Mouse (Mus musculus) monocyte, adult 2 months (primary cell): ENCODE results near the gene Man1c1.

Experiments
- DNase-seq, 2 experiments: peaks; one replicate each; pipeline ENCODE4 v3.0.0; 2022; ENCODE audit warnings: low spot score in 2 of 2, low read depth in 1 of 2

Gene Man1c1

GRCm38 (mm10) chr4:134612070-134612667 is 91.9 kb downstream of the Man1c1 start:
- no peak for DNase-seq

- no peak for DNase-seq
Observed at GRCm38 (mm10) chr4:134610616-134611015, 93.5 kb downstream of the Man1c1 start.

GRCm38 (mm10) chr4:134607679-134608078 is 96.4 kb downstream of the Man1c1 start:
- DNase-seq = no peak

GRCm38 (mm10) chr4:134606054-134606453 is 98.0 kb downstream of the Man1c1 start:
- no peak for DNase-seq

- no peak for DNase-seq
Observed at GRCm38 (mm10) chr4:134604472-134604871, 99.6 kb downstream of the Man1c1 start.

- no peak for DNase-seq
Observed at GRCm38 (mm10) chr4:134603553-134603952, 100.5 kb downstream of the Man1c1 start.

DNA sequence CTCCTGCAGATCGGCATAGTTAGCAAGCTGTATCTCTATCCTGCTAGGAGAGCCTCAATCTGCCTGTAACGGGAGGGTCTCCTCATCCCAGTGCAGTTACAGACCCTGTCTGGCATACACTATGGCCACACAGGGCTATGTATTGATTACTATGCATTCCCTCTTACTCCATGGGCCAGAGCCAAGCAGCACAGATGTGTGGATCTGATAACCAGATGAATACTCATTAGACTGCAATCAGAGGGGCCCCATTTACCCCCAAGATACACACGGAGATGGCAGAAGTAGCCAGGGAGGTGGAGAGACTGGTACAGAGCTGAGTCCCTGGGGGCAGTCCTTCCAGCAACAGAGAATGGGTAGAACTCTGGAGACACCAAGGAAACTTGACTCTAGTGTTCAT is 101.5 kb downstream of the Man1c1 start:
- no peak for DNase-seq

GRCm38 (mm10) chr4:134601981-134602380 is 102.1 kb downstream of the Man1c1 start:
- no peak for DNase-seq

- no peak for DNase-seq
Observed at GRCm38 (mm10) chr4:134601404-134601803, 102.7 kb downstream of the Man1c1 start.

DNA sequence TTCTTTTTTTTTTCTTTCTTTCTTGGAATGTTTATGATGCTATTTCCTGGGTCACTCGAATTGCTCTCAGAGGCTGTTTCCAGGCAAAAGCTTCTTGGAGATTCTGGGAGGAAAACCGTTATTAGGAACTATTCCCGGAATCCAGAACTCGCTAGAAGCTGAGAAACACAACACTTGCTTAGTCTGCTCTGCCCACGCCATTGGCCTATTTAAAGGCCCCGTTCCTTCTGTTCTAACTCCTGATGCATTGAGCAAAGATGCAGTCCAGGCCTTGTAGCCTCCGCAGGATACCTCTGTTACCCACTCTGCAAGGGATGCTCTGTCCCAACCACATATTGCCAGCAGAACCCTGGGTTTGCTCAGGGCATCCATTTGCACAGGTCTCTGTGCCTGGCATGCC is 103.3 kb downstream of the Man1c1 start:
- DNase-seq = no peak

GRCm38 (mm10) chr4:134600060-134600459 is 104.0 kb downstream of the Man1c1 start:
- no peak for DNase-seq

- no peak for DNase-seq
Observed at GRCm38 (mm10) chr4:134596816-134597692, 107.0 kb downstream of the Man1c1 start.

GRCm38 (mm10) chr4:134594731-134595439 is 109.2 kb downstream of the Man1c1 start:
- peak; percentile 41 to 59 for DNase-seq

GRCm38 (mm10) chr4:134592442-134592841 is 111.6 kb downstream of the Man1c1 start:
- no peak for DNase-seq

GRCm38 (mm10) chr4:134591506-134592061 is 112.5 kb downstream of the Man1c1 start:
- no peak for DNase-seq

DNA sequence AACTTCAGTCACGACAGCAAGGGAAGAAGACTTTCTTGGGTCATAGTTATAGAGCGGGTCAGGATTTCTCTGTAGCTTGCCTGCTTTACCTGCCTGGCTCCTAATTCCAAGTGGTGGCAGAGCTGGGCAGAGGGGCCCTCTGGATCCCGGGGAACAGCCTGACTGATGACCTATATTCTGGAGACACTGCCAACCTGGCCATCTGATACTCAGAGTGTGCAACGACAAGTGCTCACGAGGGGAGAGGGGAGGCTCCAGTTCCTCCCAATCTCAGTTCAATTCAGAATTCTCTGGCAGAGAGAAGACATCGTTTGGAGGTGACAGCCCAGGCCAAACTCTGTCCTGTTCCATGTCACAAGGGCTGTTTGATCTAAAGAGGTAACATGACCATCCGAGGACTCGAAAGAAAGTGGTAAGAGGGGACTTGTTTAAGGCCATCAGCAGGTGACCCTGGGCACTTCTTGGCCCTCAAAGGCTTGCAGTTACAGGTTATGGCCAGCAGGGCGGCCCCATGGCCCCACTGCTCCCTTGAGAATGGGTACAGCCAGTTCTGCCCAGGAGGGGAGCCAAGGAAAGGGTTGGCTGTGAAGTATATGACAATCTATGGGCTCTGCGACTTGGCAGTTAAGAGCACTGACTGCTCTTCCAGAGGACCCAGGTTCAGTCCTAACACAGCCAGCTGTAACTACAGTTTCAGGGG is 113.7 kb downstream of the Man1c1 start:
- no peak for DNase-seq

GRCm38 (mm10) chr4:134589786-134590185 is 114.3 kb downstream of the Man1c1 start:
- no peak for DNase-seq

DNA sequence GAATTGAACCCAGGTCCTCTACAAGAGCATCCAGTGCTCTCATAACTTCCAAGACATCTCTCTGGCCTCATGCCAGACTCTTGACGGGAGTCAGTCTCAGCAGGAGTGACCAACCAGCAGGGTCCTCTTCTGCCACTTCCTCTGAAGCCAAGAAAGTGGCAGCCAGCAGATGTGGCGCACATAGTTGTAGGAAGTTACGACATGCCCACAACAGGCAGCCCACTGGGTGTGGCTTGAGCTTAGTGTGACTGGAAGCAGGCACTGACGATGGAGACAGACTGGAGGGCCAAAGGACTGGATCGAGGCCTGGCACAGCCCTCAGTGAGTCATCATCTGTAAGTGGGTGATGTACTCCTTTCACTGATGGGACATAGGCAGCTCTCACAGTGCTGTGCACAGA is 115.1 kb downstream of the Man1c1 start:
- peak; percentile 74 to 89 for DNase-seq

GRCm38 (mm10) chr4:134588287-134588686 is 115.8 kb downstream of the Man1c1 start:
- no peak for DNase-seq

GRCm38 (mm10) chr4:134587636-134588197 is 116.4 kb downstream of the Man1c1 start:
- DNase-seq = no peak

- DNase-seq = peak in 1 of 2 experiments; percentile 46
Observed at GRCm38 (mm10) chr4:134586631-134587030, 117.5 kb downstream of the Man1c1 start.
